Mouse (Mus musculus) testis, postnatal 14 days (tissue): ENCODE results near the gene Rps11.
A peak's percentile ranks its signal among the peaks of the same experiment; 100 is the strongest.
"Not testable (repeated sequence)": the region's sequence is repeated elsewhere in the genome, so short reads cannot be mapped to it uniquely, and the experiment has no call there.

ENCODE experiments used
- DNase-seq: peaks from one replicate; pipeline ENCODE4 v3.0.0; 2021; ENCODE audit warnings: low spot score

The Rps11 gene

GRCm38 (mm10) chr7:45133446-45134159 lies 9.4 kb upstream of the Rps11 start:
- no peak for DNase-seq

GRCm38 (mm10) chr7:45131850-45132249 lies 7.6 kb upstream of the Rps11 start:
- DNase-seq: no peak

GRCm38 (mm10) chr7:45129776-45130512 lies 5.7 kb upstream of the Rps11 start:
- no peak for DNase-seq

- DNase-seq: peak; percentile 66
Observed at GRCm38 (mm10) chr7:45129318-45129717, 5.1 kb upstream of the Rps11 start.

GRCm38 (mm10) chr7:45128624-45129246 lies 4.5 kb upstream of the Rps11 start, which contains the start of gene Rpl13a:
Gene Rpl13a (minus strand): TSS chr7:45128761.
- DNase-seq: peak; percentile 99

GRCm38 (mm10) chr7:45127700-45128224 lies 3.5 kb upstream of the Rps11 start:
- no peak for DNase-seq

- DNase-seq: no peak
Observed at GRCm38 (mm10) chr7:45126844-45127699, 2.8 kb upstream of the Rps11 start.

- DNase-seq: no peak
Observed at GRCm38 (mm10) chr7:45126147-45126843, 2.1 kb upstream of the Rps11 start.

- DNase-seq: not testable (repeated sequence)
Observed at GRCm38 (mm10) chr7:45125649-45126048, 1.4 kb upstream of the Rps11 start.

GRCm38 (mm10) chr7:45125144-45125600 lies 933 bp upstream of the Rps11 start:
- no peak for DNase-seq

GRCm38 (mm10) chr7:45123186-45123570 lies 1.1 kb downstream of the Rps11 start:
- no peak for DNase-seq

GRCm38 (mm10) chr7:45122561-45123185 lies 1.6 kb downstream of the Rps11 start:
- no peak for DNase-seq

- no peak for DNase-seq
Observed at GRCm38 (mm10) chr7:45121966-45122365, 2.3 kb downstream of the Rps11 start.

- no peak for DNase-seq
Observed at GRCm38 (mm10) chr7:45121404-45121803, 2.8 kb downstream of the Rps11 start.

GRCm38 (mm10) chr7:45119780-45120709 lies 4.2 kb downstream of the Rps11 start:
- DNase-seq: no peak

GRCm38 (mm10) chr7:45118336-45118735 lies 5.9 kb downstream of the Rps11 start:
- no peak for DNase-seq

GRCm38 (mm10) chr7:45117566-45117965 lies 6.7 kb downstream of the Rps11 start:
- no peak for DNase-seq

- no peak for DNase-seq
Observed at GRCm38 (mm10) chr7:45113476-45113875, 10.8 kb downstream of the Rps11 start.

GRCm38 (mm10) chr7:45112529-45112928 lies 11.7 kb downstream of the Rps11 start:
- no peak for DNase-seq
